Mouse (Mus musculus) CH12.LX (cell line): ENCODE data around the gene Kalrn. TPM values are rescaled to one million over a fixed set of nuclear protein-coding genes. Genes with fewer than 3 reads are reported as not detected.
A peak's percentile ranks its signal among the peaks of the same experiment; 100 is the strongest.

Experiments used
- DNase-seq: peaks from one replicate; pipeline ENCODE4 v3.0.0-alpha.2; 2013; ENCODE audit errors: extremely low read depth
- H3K27ac ChIP-seq: 2 replicates; pipeline ENCODE4 v1.5.1; 2012; ENCODE audit warnings: low read depth, mild to moderate bottlenecking, control low read depth, moderate library complexity; ENCODE audit not compliant: insufficient read depth
- H3K27me3 ChIP-seq: replicated peaks from 2 replicates; pipeline ENCODE3; 2012; ENCODE audit warnings: inconsistent platforms
- H3K36me3 ChIP-seq, 2 experiments: replicated peaks in 1 of 2; 2 replicates each; pipeline versions ENCODE3 to v1.6.1; 2012; ENCODE audit warnings: inconsistent platforms in 1 of 2, low read length in 1 of 2, mild to moderate bottlenecking in 1 of 2, mixed read lengths in 1 of 2, moderate library complexity in 1 of 2; ENCODE audit not compliant: control insufficient read depth in 1 of 2, insufficient read depth in 1 of 2
- H3K4me1 ChIP-seq, 2 experiments: 2 replicates each; pipeline ENCODE4 v1.6.1; 2012; ENCODE audit warnings: inconsistent platforms in 1 of 2, moderate library complexity in 1 of 2; ENCODE audit not compliant: insufficient read depth in 2 of 2, control insufficient read depth in 1 of 2
- H3K4me2 ChIP-seq: 2 replicates; pipeline ENCODE4 v1.6.1; 2012; ENCODE audit warnings: low read depth, mild to moderate bottlenecking, control low read depth; ENCODE audit not compliant: poor library complexity, insufficient read depth, severe bottlenecking
- H3K4me3 ChIP-seq, 3 experiments: fragments of 150-350 bp in 1 of 3; sonication (generic) in 1 of 3; replicated peaks in 1 of 3; 2 replicates each; pipeline versions ENCODE3 to v1.5.1; 2011 to 2012; ENCODE audit warnings: low read depth in 2 of 3, low read length in 2 of 3, mild to moderate bottlenecking in 2 of 3, moderate library complexity in 2 of 3, control low read depth in 1 of 3, improper control_type of control experiment in 1 of 3, inconsistent platforms in 1 of 3, mixed read lengths in 1 of 3; ENCODE audit not compliant: poor library complexity in 1 of 3
- H3K79me2 ChIP-seq: replicated peaks from 2 replicates; pipeline ENCODE4 v1.6.1; 2012; ENCODE audit warnings: mild to moderate bottlenecking, moderate library complexity; ENCODE audit not compliant: control insufficient read depth, poor library complexity, insufficient read depth, severe bottlenecking; ENCODE audit errors: extremely low read depth
- H3K9ac ChIP-seq: 2 replicates; pipeline ENCODE4 v1.6.1; 2012; ENCODE audit warnings: low read depth, mild to moderate bottlenecking, control low read depth, moderate library complexity; ENCODE audit not compliant: insufficient read depth
- H3K9me3 ChIP-seq: replicated peaks from 2 replicates; pipeline ENCODE3; 2012; ENCODE audit warnings: low read length, inconsistent platforms, mixed read lengths
- BHLHE40 ChIP-seq: IDR thresholded peaks from 2 replicates; pipeline ENCODE4 v1.6.1; 2011; ENCODE audit warnings: mild to moderate bottlenecking, low read depth, low read length, improper control_type of control experiment
- CHD1 ChIP-seq: IDR thresholded peaks from 2 replicates; pipeline ENCODE4 v1.6.1; 2012; ENCODE audit warnings: low read depth, low read length, improper control_type of control experiment, inconsistent platforms
- CHD2 ChIP-seq: IDR thresholded peaks from 2 replicates; pipeline ENCODE4 v1.6.1; 2011; ENCODE audit warnings: low read length, improper control_type of control experiment
- CTCF ChIP-seq, 2 experiments: IDR thresholded peaks in 1 of 2; conservative IDR thresholded peaks in 1 of 2; 2 replicates each; pipeline ENCODE4 v1.5.1; 2011 to 2012; ENCODE audit warnings: low read depth in 2 of 2, low read length in 2 of 2, improper control_type of control experiment in 1 of 2, inconsistent platforms in 1 of 2, mild to moderate bottlenecking in 1 of 2, moderate library complexity in 1 of 2
- ETS1 ChIP-seq: conservative IDR thresholded peaks from 2 replicates; pipeline ENCODE4 v1.6.1; 2012; ENCODE audit warnings: low read depth, mild to moderate bottlenecking, inconsistent platforms, low read length, improper control_type of control experiment, moderate library complexity
- GABPA ChIP-seq: IDR thresholded peaks from 2 replicates; pipeline ENCODE4 v1.6.1; 2012; ENCODE audit warnings: low read depth, low read length, improper control_type of control experiment, inconsistent platforms; ENCODE audit not compliant: insufficient replicate concordance
- JUN ChIP-seq: IDR thresholded peaks from 2 replicates; pipeline ENCODE4 v1.6.1; 2011; ENCODE audit warnings: low read depth, mild to moderate bottlenecking, low read length, improper control_type of control experiment, moderate library complexity; ENCODE audit not compliant: insufficient read depth
- KAT2A ChIP-seq: IDR thresholded peaks from 2 replicates; pipeline ENCODE4 v1.6.1; 2012; ENCODE audit warnings: low read length, improper control_type of control experiment, inconsistent platforms; ENCODE audit not compliant: insufficient replicate concordance
- MAX ChIP-seq: IDR thresholded peaks from 2 replicates; pipeline ENCODE4 v1.6.1; 2011; ENCODE audit warnings: low read length, improper control_type of control experiment
- MEF2A ChIP-seq: IDR thresholded peaks from 2 replicates; pipeline ENCODE4 v1.6.1; 2014; ENCODE audit warnings: low read depth, mild to moderate bottlenecking, inconsistent platforms, low read length, improper control_type of control experiment, borderline replicate concordance
- MYC ChIP-seq: IDR thresholded peaks from 2 replicates; pipeline ENCODE4 v1.6.1; 2011; ENCODE audit warnings: low read depth, mild to moderate bottlenecking, improper control_type of control experiment, low read length
- PAX5 ChIP-seq: IDR thresholded peaks from 2 replicates; pipeline ENCODE4 v1.6.1; 2012; ENCODE audit warnings: low read length, inconsistent platforms, mixed read lengths
- POLR2A ChIP-seq: IDR thresholded peaks from 2 replicates; pipeline ENCODE4 v1.6.1; 2011; ENCODE audit warnings: low read depth, mild to moderate bottlenecking, improper control_type of control experiment, low read length
- RAD21 ChIP-seq: IDR thresholded peaks from 2 replicates; pipeline ENCODE4 v1.6.1; 2011; ENCODE audit warnings: low read depth, mild to moderate bottlenecking, low read length, improper control_type of control experiment, moderate library complexity
- SMC3 ChIP-seq: IDR thresholded peaks from 2 replicates; pipeline ENCODE4 v1.6.1; 2011; ENCODE audit warnings: low read depth, low read length, improper control_type of control experiment
- TBP ChIP-seq: conservative IDR thresholded peaks from 2 replicates; pipeline ENCODE4 v1.6.1; 2011; ENCODE audit warnings: low read depth, low read length, improper control_type of control experiment
- TCF12 ChIP-seq: IDR thresholded peaks from 2 replicates; pipeline ENCODE4 v1.6.1; 2014; ENCODE audit warnings: low read depth, mild to moderate bottlenecking, inconsistent platforms, low read length, improper control_type of control experiment
- UBTF ChIP-seq: IDR thresholded peaks from 2 replicates; pipeline ENCODE4 v1.6.1; 2012; ENCODE audit warnings: low read depth, mild to moderate bottlenecking, inconsistent platforms, low read length, improper control_type of control experiment, moderate library complexity
- ZMIZ1 ChIP-seq: IDR thresholded peaks from 2 replicates; pipeline ENCODE4 v1.6.1; 2012; ENCODE audit warnings: low read depth, mild to moderate bottlenecking, inconsistent platforms, low read length, improper control_type of control experiment
- dilution Hi-C: fragments of 300-500 bp; cut with MboI; formaldehyde crosslinking; loops from 2 replicates; pipeline ENCODE4 v1.14.3; 2020; ENCODE audit warnings: low sequenced_read_pairs; ENCODE audit not compliant: extremely low pct_unique_long_range_greater_than_20kb, extremely low pct_ligation_motif_present
- in situ Hi-C: fragments of 300-500 bp; cut with MboI; formaldehyde crosslinking; loops from 3 replicates; pipeline ENCODE4 v1.14.3; 2019; ENCODE audit warnings: low sequenced_read_pairs, low pct_ligation_motif_present, low pct_unique_long_range_greater_than_20kb, mixed read lengths
- polyA plus RNA-seq: library from polyadenylated mRNA; unstranded; fragments of >175 nt; gene quantifications from 2 replicates; pipeline ENCODE4 v1.2.1, GENCODE M21; 2012; ENCODE audit warnings: low read depth; ENCODE audit not compliant: insufficient read length
- total RNA-seq, 2 experiments: library from RNA; depleted of rRNA; stranded (reverse); fragments of 300-350 nt in 1 of 2; fragments of >200 nt in 1 of 2; gene quantifications; 2 replicates each; pipeline ENCODE4 v1.2.3; 2012 to 2014

Kalrn gene
- total and polyA plus RNA-seq, 3 experiments: 0.08 to 0.09 TPM; not detected in 1

DNA sequence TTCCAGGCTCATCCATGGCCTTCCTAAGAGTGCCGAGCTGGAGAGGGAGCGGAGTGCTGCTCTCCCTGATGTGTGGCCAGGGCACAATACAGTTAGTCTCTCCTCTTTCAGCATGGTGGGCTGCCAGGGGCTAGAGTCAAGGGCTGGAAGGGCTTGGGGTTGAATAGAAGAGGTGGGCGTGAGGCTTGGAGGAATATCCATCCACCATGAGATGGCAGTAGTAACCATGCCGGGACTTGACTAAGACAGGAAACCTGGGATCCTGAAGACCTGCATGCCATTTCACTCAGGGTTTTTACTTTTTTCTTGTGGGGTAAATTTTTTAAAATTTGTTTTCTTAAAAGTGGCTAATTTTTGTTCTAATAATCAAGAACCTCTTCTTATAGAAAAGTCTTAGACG is 365.4 kb downstream of the Kalrn start:
- no peaks in the 10 kb centered on the region for H3K36me3 ChIP-seq
- H3K4me2 ChIP-seq: no peak overlapping the region
- no peaks in the 10 kb centered on the region for H3K9me3 ChIP-seq
- DNase-seq: no peak
- no peak overlapping the region for H3K9ac ChIP-seq
- H3K27ac ChIP-seq: no peak overlapping the region
- no peak overlapping the region for H3K4me3 ChIP-seq
- H3K4me1 ChIP-seq: peaks cover 5 to 13% of the 10 kb centered on the region in 2 experiments
- in situ Hi-C loops: loop anchor here (10.0 kb wide), 1 partner anchor 67 kb away; no protein-coding TSS in a partner anchor
- H3K27me3 ChIP-seq: peaks cover 66% of the 10 kb centered on the region
- dilution Hi-C loops: no loop called here
- 0 out of 2 replicates have a peak, but pooled peaks have one; percentile 23 for TF ChIP-seq SMC3
- TF ChIP-seq POLR2A: no peak
- peak; percentile 23 for TF ChIP-seq RAD21
- TF ChIP-seq PAX5: no peak
- TF ChIP-seq CTCF (conservative IDR thresholded peaks at IDR 0.05 in 1 of 2, IDR thresholded peaks at IDR 0.05 in 1 of 2; ENCODE audit: low read depth in 2 of 2, low read length in 2 of 2): peak in 1 of 2 experiments; percentile 44; a peak in 2 of 4 replicates
- TF ChIP-seq TBP: no peak
- H3K79me2 ChIP-seq: no peaks in the 10 kb centered on the region

DNA sequence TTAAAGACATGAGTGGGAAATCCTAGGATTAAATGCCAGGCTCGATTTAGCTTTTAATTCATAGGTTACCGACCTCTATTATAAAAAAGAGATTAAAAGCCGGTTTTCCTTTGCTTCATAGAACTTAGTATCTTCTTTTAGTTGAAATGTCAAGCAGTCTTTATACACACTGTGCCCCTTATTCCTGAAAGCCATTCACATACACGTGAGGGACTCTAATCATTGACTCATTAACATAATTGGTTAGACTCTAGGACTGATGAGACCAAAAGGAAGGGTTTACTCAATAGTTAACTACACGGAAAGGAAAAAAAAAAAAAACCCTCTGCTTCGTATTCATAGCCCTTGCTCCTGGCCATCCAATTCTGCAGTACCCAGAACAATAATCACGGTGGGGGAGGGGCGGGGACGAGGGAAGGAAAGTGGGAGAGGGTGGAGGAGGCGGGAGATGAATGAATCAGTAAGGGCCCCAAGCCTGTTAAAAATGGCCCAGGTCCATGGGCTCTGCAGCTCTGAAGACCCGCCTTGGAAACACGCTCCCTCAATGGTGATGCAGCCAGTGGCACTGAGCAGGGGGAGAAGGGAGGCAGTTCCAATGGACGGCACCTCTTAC is 368.7 kb downstream of the Kalrn start:
- Histone ChIP-seq H3K9ac (no peak overlapping the region), H3K4me1 (peaks cover 5 to 13% of the 10 kb centered on the region in 2 experiments), H3K79me2 (no peaks in the 10 kb centered on the region), H3K9me3 (no peaks in the 10 kb centered on the region), H3K4me3 (no peak overlapping the region), H3K4me2 (no peak overlapping the region), H3K36me3 (no peaks in the 10 kb centered on the region), H3K27me3 (peaks cover 65% of the 10 kb centered on the region), H3K27ac (no peak overlapping the region)
- in situ Hi-C loops (loop anchor here (10.0 kb wide), 1 partner anchor 70 kb away; no protein-coding TSS in a partner anchor), dilution Hi-C loops (no loop called here)
- no peak for TF ChIP-seq CHD2
- no peak for TF ChIP-seq TCF12
- TF ChIP-seq MYC: no peak
- DNase-seq: no peak

- dilution Hi-C loops: no loop called here
- in situ Hi-C loops: no loop called here
- H3K4me1 ChIP-seq: peaks cover 0 to 6% of the 10 kb centered on the region in 2 experiments; a peak in 1 of 4 replicates
Measured at GRCm38 (mm10) chr16:34199543-34199942, 373.8 kb downstream of the Kalrn start.

More at GRCm38 (mm10) chr16:34199543-34199942, 373.8 kb downstream of the Kalrn start:
- H3K27ac ChIP-seq: no peak overlapping the region
- no peaks in the 10 kb centered on the region for H3K9me3 ChIP-seq
- no peak overlapping the region for H3K4me3 ChIP-seq
- no peak for DNase-seq
- no peaks in the 10 kb centered on the region for H3K79me2 ChIP-seq
- peaks cover 78% of the 10 kb centered on the region for H3K27me3 ChIP-seq
- no peak for TF ChIP-seq KAT2A
- TF ChIP-seq ETS1: no peak
- no peak for TF ChIP-seq SMC3
- TF ChIP-seq MAX: no peak
- TF ChIP-seq PAX5: no peak
- no peak for TF ChIP-seq MYC
- no peak for TF ChIP-seq CHD1
- no peak for TF ChIP-seq MEF2A
- TF ChIP-seq BHLHE40: no peak
- no peak for TF ChIP-seq GABPA
- no peak for TF ChIP-seq UBTF
- no peak for TF ChIP-seq JUN
- no peak for TF ChIP-seq ZMIZ1
- no peak overlapping the region for H3K9ac ChIP-seq
- H3K4me2 ChIP-seq: no peak overlapping the region
- no peaks in the 10 kb centered on the region for H3K36me3 ChIP-seq
